Mouse (Mus musculus) common myeloid progenitor, adult 5-6 weeks (primary cell): Measurements from ENCODE around the gene Zdhhc14. TPM values are rescaled to one million over a fixed set of nuclear protein-coding genes. Genes with fewer than 3 reads are reported as not detected.

Experiments used
- ATAC-seq: replicated peaks from 2 replicates; pipeline ENCODE4 v1.8.0; 2016; ENCODE audit warnings: low read depth, mild to moderate bottlenecking, moderate TSS enrichment, inconsistent platforms; ENCODE audit not compliant: poor library complexity, severe bottlenecking
- total RNA-seq: library from RNA; stranded (forward); fragments of 200-1000, 187-1606 nt; gene quantifications from 2 replicates; pipeline ENCODE4 v1.2.3, GENCODE M21; 2017

The Zdhhc14 gene
- total RNA-seq, 1 experiment from 2014 or later: 5.5 TPM

GRCm38 (mm10) chr17:5503981-5504760, 11.8 kb downstream of the Zdhhc14 start:
- peak; percentile 27; the same call in 1 of the 2 replicates for ATAC-seq

DNA sequence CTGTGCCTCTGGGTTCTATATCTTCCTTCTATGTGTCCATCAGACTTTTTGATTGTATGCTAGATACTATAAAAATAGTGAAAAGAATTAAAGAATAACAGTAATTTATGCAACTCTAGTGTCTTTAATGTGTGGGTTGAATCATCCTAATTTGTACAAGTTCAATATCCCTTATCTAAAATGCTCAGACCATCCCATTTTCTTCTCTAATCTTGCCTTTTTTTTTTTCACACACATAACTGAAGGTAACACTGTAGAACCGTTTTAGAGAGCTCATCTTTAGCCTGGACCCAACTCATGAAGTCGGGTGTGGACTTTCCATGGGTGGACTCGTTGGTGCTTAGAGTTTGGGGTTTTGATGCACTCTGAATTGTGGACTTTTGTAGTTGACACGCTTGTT, 12.6 kb downstream of the Zdhhc14 start:
- no peak for ATAC-seq

GRCm38 (mm10) chr17:5506553-5506952, 14.2 kb downstream of the Zdhhc14 start:
- ATAC-seq: peak; percentile 17; the same call in 1 of the 2 replicates

DNA sequence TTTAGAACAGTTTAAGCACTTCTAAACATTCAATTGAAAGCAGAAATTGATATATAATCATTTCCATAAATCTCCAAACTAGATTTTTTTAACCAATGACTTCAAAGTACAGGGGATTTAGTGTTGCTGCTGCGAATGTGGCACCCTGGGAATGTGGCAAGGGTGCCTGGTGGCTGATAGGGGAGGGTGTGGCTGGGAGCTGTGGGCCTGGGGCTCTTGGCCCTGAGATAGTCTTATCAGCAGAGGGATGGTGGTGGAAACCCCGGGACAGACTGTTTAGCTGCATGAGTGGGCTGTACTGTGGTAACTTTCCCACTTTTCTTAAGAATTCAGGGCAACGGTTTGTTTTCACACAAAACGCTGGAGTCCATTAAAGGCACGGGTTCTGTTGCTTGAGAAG, 14.6 kb downstream of the Zdhhc14 start:
- peak; percentile 46; the same call in 1 of the 2 replicates for ATAC-seq

DNA sequence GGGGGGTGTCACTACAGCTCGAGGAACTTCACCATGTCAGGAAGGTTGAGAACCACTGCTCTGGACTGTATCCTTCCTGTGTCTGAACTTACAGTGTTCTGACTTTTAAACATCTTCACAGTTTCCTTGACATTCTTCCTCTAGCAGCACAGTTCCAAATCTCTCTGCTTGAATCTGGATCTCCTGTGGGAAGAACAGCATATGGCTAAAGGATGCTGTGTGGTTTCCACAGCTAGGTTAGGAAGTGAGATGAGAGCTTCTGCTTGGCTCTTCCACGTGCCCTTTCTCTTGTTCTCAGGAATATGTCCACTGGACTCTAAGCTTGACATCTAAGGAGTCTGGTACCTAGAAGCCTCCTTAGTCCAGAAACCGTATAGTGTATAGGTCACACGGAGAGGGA, 15.7 kb downstream of the Zdhhc14 start:
- no peak for ATAC-seq

DNA sequence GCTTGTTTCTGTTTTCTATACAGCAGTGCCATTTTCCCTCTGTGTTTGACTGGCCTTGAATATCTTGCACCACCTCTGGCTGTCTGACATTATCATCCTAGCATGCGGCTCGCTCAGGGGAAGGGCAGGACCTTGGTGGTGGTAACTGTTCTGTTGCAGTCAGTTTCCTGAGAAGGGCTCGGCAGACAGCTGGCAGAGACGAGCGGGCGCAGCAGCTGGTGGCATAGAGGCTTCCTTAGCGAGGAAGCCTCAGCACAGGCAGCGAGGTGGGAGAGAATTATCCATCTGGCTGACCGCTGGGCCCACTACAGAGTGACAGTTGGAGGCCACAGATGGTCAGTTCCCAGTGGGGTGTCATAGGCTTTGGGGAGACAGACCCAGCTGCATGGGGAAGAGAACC, 18.2 kb downstream of the Zdhhc14 start:
- peak; percentile 74; the same call in 1 of the 2 replicates for ATAC-seq

GRCm38 (mm10) chr17:5511724-5512123, 19.4 kb downstream of the Zdhhc14 start:
- ATAC-seq: no peak

DNA sequence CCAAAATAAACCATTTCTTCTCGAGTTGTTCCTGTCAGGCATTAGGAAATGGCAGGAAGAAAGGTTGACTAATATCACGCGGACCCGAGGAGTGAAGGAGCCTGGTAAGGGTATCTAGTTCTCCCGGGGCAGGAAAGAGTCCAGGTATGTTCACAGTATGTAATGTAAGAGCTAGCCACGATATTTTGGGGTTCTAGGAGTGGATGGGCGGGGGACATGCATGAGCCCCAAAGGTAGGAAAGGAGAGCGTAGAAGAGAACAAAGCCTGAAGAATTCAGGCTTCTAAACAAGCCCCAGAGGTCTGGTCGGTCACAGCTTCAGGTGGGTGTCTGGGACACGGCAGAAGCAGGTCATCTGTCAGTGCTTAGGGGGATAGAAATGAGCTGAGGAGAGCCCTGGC, 27.1 kb downstream of the Zdhhc14 start:
- no peak for ATAC-seq

GRCm38 (mm10) chr17:5519910-5520592, 27.7 kb downstream of the Zdhhc14 start:
- ATAC-seq: no peak

GRCm38 (mm10) chr17:5521532-5521931, 29.2 kb downstream of the Zdhhc14 start:
- no peak for ATAC-seq

GRCm38 (mm10) chr17:5529552-5529951, 37.2 kb downstream of the Zdhhc14 start:
- ATAC-seq: no peak

- ATAC-seq: peak; percentile 39; the same call in 1 of the 2 replicates
Measured at GRCm38 (mm10) chr17:5532816-5533215, 40.5 kb downstream of the Zdhhc14 start.

GRCm38 (mm10) chr17:5535357-5535756, 43.0 kb downstream of the Zdhhc14 start:
- ATAC-seq: peak; percentile 74

DNA sequence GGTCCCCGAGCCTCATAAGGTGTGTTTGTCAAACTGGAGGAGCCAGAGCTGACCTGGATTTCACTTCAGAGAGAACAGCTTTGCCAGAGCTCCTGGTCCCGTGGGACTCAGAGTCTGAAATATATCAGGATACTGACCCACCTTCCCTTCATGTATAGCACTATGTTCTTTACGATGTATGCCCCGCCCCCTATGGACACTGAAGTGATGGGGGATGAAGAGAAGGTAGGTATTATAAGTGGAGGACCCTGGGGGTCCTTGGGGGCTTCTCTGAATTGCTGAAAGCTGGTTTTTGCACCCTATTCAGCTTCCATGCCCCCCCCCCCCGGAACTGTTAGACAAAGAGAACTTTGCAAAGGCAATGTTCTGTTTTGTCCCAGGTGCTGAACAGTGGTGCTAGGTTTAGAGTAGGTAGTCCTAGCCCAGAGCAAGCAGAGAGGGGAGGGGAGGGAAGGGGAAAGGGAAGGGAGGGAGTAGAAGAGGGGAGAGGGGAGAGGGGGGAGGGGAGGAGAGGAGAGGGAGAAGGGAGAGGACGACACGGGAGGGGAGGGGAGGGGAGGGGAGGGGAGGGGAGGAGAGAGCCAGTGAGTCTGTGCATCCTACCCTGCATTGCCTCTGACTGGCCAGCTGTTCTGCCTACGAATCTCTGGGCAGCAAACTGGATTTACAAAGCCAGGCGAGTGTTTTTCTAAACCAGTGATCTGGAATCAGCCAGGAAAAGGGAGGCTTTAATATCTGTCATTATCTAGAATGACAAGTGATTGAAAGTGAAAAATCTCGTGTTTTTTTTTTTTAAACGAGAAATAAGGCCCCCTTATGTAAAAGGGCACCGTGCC, 44.1 kb downstream of the Zdhhc14 start:
- ATAC-seq: no peak

DNA sequence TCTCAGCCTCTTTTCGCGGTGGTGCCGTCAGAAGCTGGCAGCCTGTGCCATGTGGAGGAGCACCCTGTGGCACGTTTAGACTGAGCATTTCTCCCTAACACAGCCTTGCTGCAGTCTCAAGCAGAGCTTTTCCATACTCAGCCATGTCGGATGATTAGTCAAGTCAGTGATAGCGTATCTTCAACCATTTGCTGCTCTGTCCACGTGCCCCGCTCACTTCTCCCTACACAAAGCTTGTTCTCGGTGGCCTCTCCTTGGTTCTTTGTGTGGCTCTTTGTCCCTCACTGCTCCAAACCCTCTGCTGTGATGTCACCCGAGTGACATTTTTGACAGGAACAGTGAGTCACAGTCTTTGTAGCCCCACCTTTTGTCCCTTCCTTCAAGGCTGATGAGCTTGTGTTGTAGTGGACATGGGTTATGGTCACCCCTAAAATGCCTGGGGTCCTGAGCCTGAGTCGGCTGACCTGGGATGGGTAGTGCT, 44.8 kb downstream of the Zdhhc14 start:
- ATAC-seq: no peak

GRCm38 (mm10) chr17:5542177-5542576, 49.8 kb downstream of the Zdhhc14 start:
- ATAC-seq: no peak

DNA sequence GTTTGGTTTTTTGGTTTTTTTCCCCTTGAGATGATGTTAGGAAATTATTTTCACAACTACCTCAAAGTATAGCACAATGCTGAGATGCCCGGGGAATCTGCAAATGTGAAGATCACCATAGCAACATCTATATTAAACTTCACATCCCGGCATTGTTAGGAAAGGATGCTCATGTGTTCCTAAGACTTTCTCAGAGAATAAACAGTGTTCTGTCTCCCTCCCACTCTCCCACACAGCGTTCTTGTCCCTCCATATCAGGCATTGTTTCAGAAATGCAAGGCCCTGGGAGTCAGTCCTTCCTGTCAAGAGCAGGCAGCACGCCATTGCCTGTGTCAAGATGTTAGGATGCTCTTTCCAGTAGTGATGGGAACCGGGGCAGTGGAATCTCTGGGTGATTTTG, 51.7 kb downstream of the Zdhhc14 start:
- no peak for ATAC-seq

DNA sequence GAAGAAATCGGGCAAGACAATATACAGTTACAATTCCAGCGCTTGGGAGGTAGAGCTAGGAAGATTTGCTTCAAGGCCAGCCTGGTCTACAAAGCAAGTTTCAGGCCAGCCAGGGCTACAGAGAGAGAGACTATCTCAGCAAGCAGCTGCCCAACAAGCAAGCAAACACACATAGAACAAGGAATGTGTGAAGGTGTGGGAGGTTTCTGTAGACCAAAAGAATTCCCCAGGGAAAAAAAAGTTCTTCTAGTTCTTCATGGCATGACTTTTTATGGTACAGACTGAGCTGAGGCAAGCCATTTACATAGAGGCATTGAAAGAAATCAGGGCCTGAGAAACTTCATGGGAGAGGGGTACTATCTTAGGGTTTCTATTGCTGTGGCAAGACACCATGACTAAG, 52.7 kb downstream of the Zdhhc14 start:
- ATAC-seq: no peak

DNA sequence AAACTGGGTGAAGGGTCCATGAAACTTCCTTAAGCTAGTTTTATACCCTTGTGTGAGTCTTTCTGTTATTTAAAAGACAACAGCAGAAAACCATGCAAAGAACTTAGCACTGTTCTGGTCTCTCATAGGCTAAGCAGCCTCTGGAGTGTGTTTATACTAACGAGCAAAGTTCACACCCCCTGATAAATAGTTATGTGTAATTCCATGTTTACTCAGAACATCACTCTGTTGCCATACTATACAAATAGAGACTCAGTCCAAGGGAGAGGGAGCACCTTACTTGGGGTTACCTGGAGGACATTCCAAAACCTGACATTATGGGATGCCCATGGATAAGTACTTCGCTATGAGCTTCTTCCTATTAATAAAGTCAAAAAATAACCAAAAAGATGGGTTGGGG, 56.2 kb downstream of the Zdhhc14 start:
- ATAC-seq: no peak

DNA sequence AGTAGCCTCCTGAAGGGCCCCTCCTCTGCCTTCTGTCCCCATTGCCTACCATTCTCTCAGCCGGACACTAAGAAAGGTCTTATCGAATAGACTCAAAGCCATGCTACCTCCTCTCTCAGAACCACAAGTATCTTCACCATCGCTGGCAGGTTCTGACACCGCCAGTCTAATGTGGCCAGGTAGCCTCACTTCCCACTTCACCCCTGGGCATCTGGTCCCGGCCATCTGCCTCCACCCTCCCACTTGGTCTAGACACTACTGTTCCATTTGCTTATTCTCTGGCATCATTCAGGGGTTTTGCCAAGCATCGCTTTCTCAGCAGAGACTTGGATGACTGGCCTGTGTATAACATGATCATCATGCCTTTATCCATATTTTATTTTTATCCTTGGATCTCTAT, 57.1 kb downstream of the Zdhhc14 start:
- no peak for ATAC-seq
